Comparison of ENCODE assay signal across 8 mouse cellular contexts in genomic region chr9:59485511-59486075, GRCm38 (mm10). TPM values are rescaled to one million over a fixed set of nuclear protein-coding genes. Genes with fewer than 3 reads are reported as not detected.
DNase-seq lines count a peak whose midpoint lies in the region; ATAC-seq lines count a peak whose summit lies in the region.

No protein-coding gene starts in this region.

- H3K4me2 ChIP-seq in hindbrain, embryonic 16.5 days (ENCODE audit: low read length), result peak overlapping the region; percentile 79

- no peaks in the 10 kb centered on the region for H3K27me3 ChIP-seq in hindbrain, embryonic 16.5 days (replicated peaks; ENCODE audit: control insufficient read depth, insufficient read depth, low read length)

- H3K36me3 ChIP-seq in hindbrain, embryonic 16.5 days (ENCODE audit: control insufficient read depth, insufficient read depth, low read length), result no peaks in the 10 kb centered on the region

- H3K4me3 ChIP-seq in hindbrain, embryonic 16.5 days (ENCODE audit: low read length), result peak overlapping the region; percentile 94

- intact Hi-C loops in left cerebral cortex, postnatal 25 days (cut with DNase I), result loop anchor here (2.0 to 10.0 kb wide), 5 partner anchors 52 to 193 kb away; partner anchors contain the start of genes Adpgk, Bbs4, Celf6 and Hexa

- under 1% methylated on average over 27 of the region's 34 CpGs for WGBS in hindbrain, embryonic 16.5 days

- no peaks in the 10 kb centered on the region for H3K9me3 ChIP-seq in hindbrain, embryonic 16.5 days (ENCODE audit: control insufficient read depth, low read length)

- H3K27ac ChIP-seq in hindbrain, embryonic 16.5 days (ENCODE audit: low read depth, low read length), result peak overlapping the region; percentile 99

- peaks cover 21% of the 10 kb centered on the region for H3K4me1 ChIP-seq in hindbrain, embryonic 16.5 days (ENCODE audit: control insufficient read depth, insufficient read depth, low read depth, low read length)

- ATAC-seq in hindbrain, embryonic 16.5 days, result peak; percentile 27; the same call in 1 of the 2 replicates
- ATAC-seq in megakaryocyte-erythroid progenitor cell, adult 5-6 weeks (replicated peaks; ENCODE audit: low FRiP score, low TSS enrichment, poor library complexity, severe bottlenecking), result peak; percentile 53

- peak; percentile 79 for DNase-seq in ZHBTc4 (ENCODE audit: low read depth, low spot score)
- peak; percentile 28 to 58 for DNase-seq in cerebellum, postnatal 4 days (ENCODE audit: low spot score in 2 of 2)
- peak; percentile 74 for DNase-seq in gastrocnemius, adult 18-20 months (ENCODE audit: low spot score)
- DNase-seq in left cerebral cortex, postnatal 25 days (ENCODE audit: low spot score in 2 of 2), result peak; percentile 44 to 56
- peak; percentile 51 for DNase-seq in right cerebral cortex, postnatal 14 days
- peak; percentile 60 for DNase-seq in urinary bladder, postnatal 25 days (ENCODE audit: low spot score)

- peak overlapping the region; percentile 99 for H3K9ac ChIP-seq in hindbrain, embryonic 16.5 days (ENCODE audit: low read depth, low read length)

RNA-seq across cellular contexts. Expression of gene Arih1, which starts 0.8 kb away (rescaled TPM):
- total RNA-seq in gastrocnemius, adult 18-20 months (2021), result 100 to 1,000 TPM in 1 of 2 experiments, 10 to 100 TPM in 1; 96.9 to 110 TPM
- 11.0 and 15.3 TPM in 2 replicates for polyA plus RNA-seq in hindbrain, embryonic 16.5 days (2015; fragmentation: Nextera tagmentation; extraction: Ambion mirVana)
- total RNA-seq in left cerebral cortex, postnatal 25 days (2021), result 100 to 1,000 TPM; 113 to 119 TPM
- 36.1 and 58.2 TPM in 2 replicates for total RNA-seq in megakaryocyte-erythroid progenitor cell, adult 5-6 weeks (2014; fragmentation: Nextera tagmentation)
- 117 and 141 TPM in 2 replicates for total RNA-seq in megakaryocyte-erythroid progenitor cell, adult 5-6 weeks (2017)

RNA-seq across cellular contexts. Expression of gene Hexa, which starts 53.7 kb away (rescaled TPM):
- total RNA-seq in gastrocnemius, adult 18-20 months (2021), result 10 to 100 TPM; 32.4 to 42.0 TPM
- polyA plus RNA-seq in hindbrain, embryonic 16.5 days (2015; fragmentation: Nextera tagmentation; extraction: Ambion mirVana), result 68.0 and 71.3 TPM in 2 replicates
- 10 to 100 TPM; 49.4 to 49.5 TPM for total RNA-seq in left cerebral cortex, postnatal 25 days (2021)
- total RNA-seq in megakaryocyte-erythroid progenitor cell, adult 5-6 weeks (2014; fragmentation: Nextera tagmentation), result 16.6 and 23.9 TPM in 2 replicates
- 25.4 and 28.7 TPM in 2 replicates for total RNA-seq in megakaryocyte-erythroid progenitor cell, adult 5-6 weeks (2017)

RNA-seq across cellular contexts. Expression of gene Tmem202, which starts 54.1 kb away (rescaled TPM):
- under 1 TPM; 0.62 to 1.00 TPM for total RNA-seq in gastrocnemius, adult 18-20 months (2021)
- polyA plus RNA-seq in hindbrain, embryonic 16.5 days (2015; fragmentation: Nextera tagmentation; extraction: Ambion mirVana), result 1.1 and 1.3 TPM in 2 replicates
- total RNA-seq in left cerebral cortex, postnatal 25 days (2021), result 1 to 10 TPM; 3.9 to 4.4 TPM
- total RNA-seq in megakaryocyte-erythroid progenitor cell, adult 5-6 weeks (2014; fragmentation: Nextera tagmentation), result not detected in 2 replicates
- not detected in 2 replicates for total RNA-seq in megakaryocyte-erythroid progenitor cell, adult 5-6 weeks (2017)

Comparison
In these comparisons a context has a peak if more than half of its experiments do, and no peak if none do; other contexts are left out.
1. Peak in every context shown above with its lines: DNase-seq, ATAC-seq, H3K4me3 ChIP-seq and H3K27ac ChIP-seq.